Comparison of ENCODE assay signal across 9 mouse cellular contexts in the genomic region with DNA sequence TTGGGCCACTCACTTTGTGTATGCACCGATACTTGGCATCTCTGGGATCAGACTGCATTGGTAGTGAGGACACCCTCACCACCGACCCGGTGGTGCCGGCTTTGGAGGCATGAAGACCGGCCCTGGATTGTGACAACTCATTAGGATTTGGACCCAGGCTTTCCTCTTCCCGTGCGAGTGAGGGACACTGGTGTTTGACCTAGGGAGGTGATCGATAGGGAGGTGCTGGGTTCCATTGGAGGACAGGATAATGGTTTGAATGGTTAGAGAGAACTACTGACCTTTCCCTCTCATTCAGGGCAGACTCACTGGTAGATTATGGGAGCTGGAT. TPM values are rescaled to one million over a fixed set of nuclear protein-coding genes. Genes with fewer than 3 reads are reported as not detected.
DNase-seq lines count a peak whose midpoint lies in the region; ATAC-seq and TF ChIP-seq lines count a peak whose summit lies in the region.
"Had no signal": no experiment of that assay in that cellular context is flagged by ENCODE, and none has a peak within 500 bp of the region (broad histone marks: within the 10 kb centered on the region; RNA-seq: fewer than 3 reads in every experiment).

No protein-coding gene starts in this region.

- no peak for TF ChIP-seq CTCF in heart, postnatal 0 days (IDR thresholded peaks at IDR 0.05; ENCODE audit: low read depth)
- no peak for TF ChIP-seq CTCF in bone marrow, adult 2 months (IDR thresholded peaks at IDR 0.05; ENCODE audit: control insufficient read depth, insufficient read depth, low read length)

- intact Hi-C loops in heart, postnatal 10 days (cut with DNase I), result no loop called here

- TF ChIP-seq EP300 in heart, postnatal 0 days (IDR thresholded peaks at IDR 0.05; ENCODE audit: low read depth), result no peak

- DNase-seq in heart, postnatal 0 days (ENCODE audit: low spot score), result no peak
- no peak for DNase-seq in heart, postnatal 10 days
- DNase-seq in hindbrain, embryonic 11.5 days (ENCODE audit: low spot score), result no peak
- no peak for DNase-seq in adrenal gland, adult 2 months
- no peak for DNase-seq in frontal cortex, adult 2 months (ENCODE audit: extremely low spot score in 1 of 2, low spot score in 1 of 2)

- peak overlapping the region; percentile 93 for H3K9ac ChIP-seq in heart, postnatal 0 days (replicated peaks; ENCODE audit: low read depth, low read length)
- H3K9ac ChIP-seq in hindbrain, embryonic 11.5 days (ENCODE audit: low read depth, low read length), result peak overlapping the region; percentile 88
- H3K9ac ChIP-seq in midbrain, embryonic 12.5 days (replicated peaks), result peak overlapping the region; percentile 94

- 3% methylated on average over 8 of the region's 8 CpGs for WGBS in heart, postnatal 0 days
- 4% methylated on average over 8 of the region's 8 CpGs for WGBS in bone marrow, adult 2 months
- WGBS in hindbrain, embryonic 11.5 days, result 0% methylated on average over 8 of the region's 8 CpGs
- 0% methylated on average over 8 of the region's 8 CpGs for WGBS in midbrain, embryonic 12.5 days

- ATAC-seq in heart, postnatal 0 days (ENCODE audit: insufficient read depth, low read depth), result no peak
- ATAC-seq in hindbrain, embryonic 11.5 days (ENCODE audit: low FRiP score), result no peak
- 0 out of 2 replicates have a peak, but pooled peaks have one; percentile 1 for ATAC-seq in midbrain, embryonic 12.5 days (ENCODE audit: low FRiP score, low read depth)
- no peak for ATAC-seq in CD4-positive, CD25-positive, alpha-beta regulatory T cell, adult 4 months

- peak overlapping the region; percentile 66 for H3K4me2 ChIP-seq in heart, postnatal 0 days (ENCODE audit: low read depth, low read length)
- peak overlapping the region; percentile 64 for H3K4me2 ChIP-seq in hindbrain, embryonic 11.5 days (replicated peaks; ENCODE audit: low read depth, low read length)
- peak overlapping the region; percentile 82 for H3K4me2 ChIP-seq in midbrain, embryonic 12.5 days (replicated peaks)

- H3K4me3 ChIP-seq in heart, postnatal 0 days (ENCODE audit: low read depth, low read length), result peak overlapping the region; percentile 80
- H3K4me3 ChIP-seq in bone marrow, adult 2 months (replicated peaks; ENCODE audit: control insufficient read depth, low read depth, low read length), result peak overlapping the region; percentile 89
- H3K4me3 ChIP-seq in hindbrain, embryonic 11.5 days (ENCODE audit: low read depth, low read length), result peak overlapping the region; percentile 86
- H3K4me3 ChIP-seq in midbrain, embryonic 12.5 days, result peak overlapping the region; percentile 88

- H3K9me3 ChIP-seq in heart, postnatal 0 days (replicated peaks; ENCODE audit: control insufficient read depth, low read length), result no peaks in the 10 kb centered on the region
- no peaks in the 10 kb centered on the region for H3K9me3 ChIP-seq in hindbrain, embryonic 11.5 days (ENCODE audit: control insufficient read depth, low read length)
- H3K9me3 ChIP-seq in midbrain, embryonic 12.5 days, result no peaks in the 10 kb centered on the region

- no peaks in the 10 kb centered on the region for H3K27me3 ChIP-seq in heart, postnatal 0 days (ENCODE audit: control insufficient read depth, insufficient read depth, low read length)
- H3K27me3 ChIP-seq in hindbrain, embryonic 11.5 days (ENCODE audit: control insufficient read depth, insufficient read depth, low read length), result no peaks in the 10 kb centered on the region
- no peaks in the 10 kb centered on the region for H3K27me3 ChIP-seq in midbrain, embryonic 12.5 days

- peaks cover 40% of the 10 kb centered on the region for H3K4me1 ChIP-seq in heart, postnatal 0 days (ENCODE audit: control insufficient read depth, insufficient read depth)
- H3K4me1 ChIP-seq in bone marrow, adult 2 months (ENCODE audit: control insufficient read depth, insufficient read depth, low read length), result peaks cover 1% of the 10 kb centered on the region; the same call in 1 of the 2 replicates
- H3K4me1 ChIP-seq in hindbrain, embryonic 11.5 days (replicated peaks; ENCODE audit: control insufficient read depth, insufficient read depth, low read length), result peaks cover 2% of the 10 kb centered on the region; the same call in 1 of the 2 replicates
- H3K4me1 ChIP-seq in midbrain, embryonic 12.5 days, result peaks cover 30% of the 10 kb centered on the region

- H3K27ac ChIP-seq in heart, postnatal 0 days (ENCODE audit: low read depth), result peak overlapping the region; percentile 96
- peak overlapping the region; percentile 80 for H3K27ac ChIP-seq in bone marrow, adult 2 months (ENCODE audit: control insufficient read depth, insufficient read depth, low read depth, low read length, poor library complexity)
- H3K27ac ChIP-seq in hindbrain, embryonic 11.5 days (ENCODE audit: low read depth, low read length), result peak overlapping the region; percentile 60
- H3K27ac ChIP-seq in midbrain, embryonic 12.5 days (replicated peaks), result peak overlapping the region; percentile 86

- no peak for TF ChIP-seq POLR2A in bone marrow, adult 2 months (IDR thresholded peaks at IDR 0.05; ENCODE audit: borderline replicate concordance, control insufficient read depth, low read depth, low read length)

- no peaks in the 10 kb centered on the region for H3K36me3 ChIP-seq in heart, postnatal 0 days (replicated peaks; ENCODE audit: control insufficient read depth, insufficient read depth, low read length)
- no peaks in the 10 kb centered on the region for H3K36me3 ChIP-seq in hindbrain, embryonic 11.5 days (ENCODE audit: control insufficient read depth, insufficient read depth, low read length)
- H3K36me3 ChIP-seq in midbrain, embryonic 12.5 days, result 0 out of 2 replicates have a peak, but pooled peaks cover 3% of the 10 kb centered on the region

RNA-seq across cellular contexts. Expression of a gene that starts 0.6 kb away (rescaled TPM):
- total RNA-seq in heart, postnatal 0 days (2014; rRNA removed; ENCODE audit: low replicate concordance), result 214 and 223 TPM in 2 replicates
- polyA plus RNA-seq in heart, postnatal 0 days (2015; fragmentation: Nextera tagmentation; extraction: Ambion mirVana), result 138 and 159 TPM in 2 replicates
- total RNA-seq in heart, postnatal 10 days (2021), result 100 to 1,000 TPM; 186 to 187 TPM
- polyA plus RNA-seq in bone marrow, adult 2 months (2011; ENCODE audit: insufficient read depth, insufficient read length, low replicate concordance, missing spikeins), result 12.9 and 22.1 TPM in 2 replicates
- 61.3 and 68.8 TPM in 2 replicates for polyA plus RNA-seq in hindbrain, embryonic 11.5 days (2014; fragmentation: Nextera tagmentation; extraction: Ambion mirVana)
- polyA plus RNA-seq in midbrain, embryonic 12.5 days (2016; fragmentation: Nextera tagmentation; extraction: Ambion mirVana), result 83.2 and 88.5 TPM in 2 replicates
- total RNA-seq in adrenal gland, adult 2 months (2021), result 10 to 100 TPM; 79.3 to 87.4 TPM
- polyA plus RNA-seq in adrenal gland, adult 2 months (2012; rRNA removed), result 134 and 157 TPM in 2 replicates
- 10 to 100 TPM; 35.2 to 58.5 TPM for polyA plus RNA-seq in CD4-positive, CD25-positive, alpha-beta regulatory T cell, adult 4 months (2017; shearing (Covaris generic))
- 216 and 221 TPM in 2 replicates for polyA plus RNA-seq in frontal cortex, adult 2 months (2012; rRNA removed)

RNA-seq across cellular contexts. Expression of a gene that starts 6.5 kb away (rescaled TPM):
- total RNA-seq in heart, postnatal 0 days (2014; rRNA removed; ENCODE audit: low replicate concordance), result 11.7 and 27.6 TPM in 2 replicates
- polyA plus RNA-seq in heart, postnatal 0 days (2015; fragmentation: Nextera tagmentation; extraction: Ambion mirVana), result 18.3 and 18.8 TPM in 2 replicates
- 10 to 100 TPM; 19.7 to 23.1 TPM for total RNA-seq in heart, postnatal 10 days (2021)
- polyA plus RNA-seq in bone marrow, adult 2 months (2011; ENCODE audit: insufficient read depth, insufficient read length, low replicate concordance, missing spikeins), result 19.4 and 38.1 TPM in 2 replicates
- polyA plus RNA-seq in hindbrain, embryonic 11.5 days (2014; fragmentation: Nextera tagmentation; extraction: Ambion mirVana), result 26.1 and 28.9 TPM in 2 replicates
- 31.7 and 31.9 TPM in 2 replicates for polyA plus RNA-seq in midbrain, embryonic 12.5 days (2016; fragmentation: Nextera tagmentation; extraction: Ambion mirVana)
- 10 to 100 TPM; 32.8 to 37.8 TPM for total RNA-seq in adrenal gland, adult 2 months (2021)
- polyA plus RNA-seq in adrenal gland, adult 2 months (2012; rRNA removed), result 59.7 and 68.0 TPM in 2 replicates
- 10 to 100 TPM; 19.3 to 21.6 TPM for polyA plus RNA-seq in CD4-positive, CD25-positive, alpha-beta regulatory T cell, adult 4 months (2017; shearing (Covaris generic))
- 51.3 and 66.1 TPM in 2 replicates for polyA plus RNA-seq in frontal cortex, adult 2 months (2012; rRNA removed)

RNA-seq across cellular contexts. Expression of a gene that starts 51.4 kb away (rescaled TPM):
- not detected in 2 replicates for total RNA-seq in heart, postnatal 0 days (2014; rRNA removed; ENCODE audit: low replicate concordance)
- 0.08 and 0.12 TPM in 2 replicates for polyA plus RNA-seq in heart, postnatal 0 days (2015; fragmentation: Nextera tagmentation; extraction: Ambion mirVana)
- total RNA-seq in heart, postnatal 10 days (2021), result not detected
- polyA plus RNA-seq in bone marrow, adult 2 months (2011; ENCODE audit: insufficient read depth, insufficient read length, low replicate concordance, missing spikeins), result 1.7 TPM in 1 of 2 replicates, not detected in the other
- polyA plus RNA-seq in hindbrain, embryonic 11.5 days (2014; fragmentation: Nextera tagmentation; extraction: Ambion mirVana), result 0.11 and 0.17 TPM in 2 replicates
- polyA plus RNA-seq in midbrain, embryonic 12.5 days (2016; fragmentation: Nextera tagmentation; extraction: Ambion mirVana), result 0.69 and 0.75 TPM in 2 replicates
- total RNA-seq in adrenal gland, adult 2 months (2021), result not detected
- not detected in 2 replicates for polyA plus RNA-seq in adrenal gland, adult 2 months (2012; rRNA removed)
- 1 to 10 TPM in 1 of 2 experiments, under 1 TPM in 1; 0.68 to 1.3 TPM for polyA plus RNA-seq in CD4-positive, CD25-positive, alpha-beta regulatory T cell, adult 4 months (2017; shearing (Covaris generic))
- 0.08 TPM in 1 of 2 replicates, not detected in the other for polyA plus RNA-seq in frontal cortex, adult 2 months (2012; rRNA removed)
- total RNA-seq: megakaryocyte-erythroid progenitor cell, adult 5-6 weeks had no signal

RNA-seq across cellular contexts. Expression of a gene that starts 51.9 kb away (rescaled TPM):
- total RNA-seq in heart, postnatal 0 days (2014; rRNA removed; ENCODE audit: low replicate concordance), result 35.5 and 44.0 TPM in 2 replicates
- polyA plus RNA-seq in heart, postnatal 0 days (2015; fragmentation: Nextera tagmentation; extraction: Ambion mirVana), result 96.0 and 101 TPM in 2 replicates
- total RNA-seq in heart, postnatal 10 days (2021), result 10 to 100 TPM; 40.5 to 43.9 TPM
- 30.5 and 49.4 TPM in 2 replicates for polyA plus RNA-seq in bone marrow, adult 2 months (2011; ENCODE audit: insufficient read depth, insufficient read length, low replicate concordance, missing spikeins)
- polyA plus RNA-seq in hindbrain, embryonic 11.5 days (2014; fragmentation: Nextera tagmentation; extraction: Ambion mirVana), result 131 and 138 TPM in 2 replicates
- 117 and 124 TPM in 2 replicates for polyA plus RNA-seq in midbrain, embryonic 12.5 days (2016; fragmentation: Nextera tagmentation; extraction: Ambion mirVana)
- total RNA-seq in adrenal gland, adult 2 months (2021), result 10 to 100 TPM; 50.6 to 67.6 TPM
- polyA plus RNA-seq in adrenal gland, adult 2 months (2012; rRNA removed), result 125 and 130 TPM in 2 replicates
- 100 to 1,000 TPM in 1 of 2 experiments, 10 to 100 TPM in 1; 92.1 to 106 TPM for polyA plus RNA-seq in CD4-positive, CD25-positive, alpha-beta regulatory T cell, adult 4 months (2017; shearing (Covaris generic))
- 84.5 and 94.6 TPM in 2 replicates for polyA plus RNA-seq in frontal cortex, adult 2 months (2012; rRNA removed)
